Mouse (Mus musculus) megakaryocyte, embryonic 14.5 days (primary cell): ENCODE measurements around the gene Tnc.

Source experiments
- FLI1 ChIP-seq: IDR thresholded peaks from 2 replicates; pipeline ENCODE4 v1.6.1; 2012; ENCODE audit warnings: low read length, inconsistent platforms, mixed read lengths
- GATA1 ChIP-seq: IDR thresholded peaks from 3 replicates; pipeline ENCODE4 v1.6.1; 2012; ENCODE audit warnings: mixed read lengths, low read length, inconsistent platforms, borderline replicate concordance

- TF ChIP-seq FLI1 (no peak), GATA1 (no peak)
Measured at GRCm38 (mm10) chr4:64025591-64025990, 21.2 kb downstream of the Tnc start.
